Mouse (Mus musculus) MEL (cell line): Measurements from ENCODE around the gene Vps26c. TPM values are rescaled to one million over a fixed set of nuclear protein-coding genes. Genes with fewer than 3 reads are reported as not detected.

Experiments used
- DNase-seq: peaks from one replicate; pipeline ENCODE4 v3.0.0; 2011; ENCODE audit warnings: low read depth, low spot score
- H3K27ac ChIP-seq: 2 replicates; pipeline ENCODE4 v1.5.1; 2012; ENCODE audit warnings: low read depth, mild to moderate bottlenecking, control low read depth, low read length, moderate library complexity; ENCODE audit not compliant: control insufficient read depth
- H3K27me3 ChIP-seq, 2 experiments: fragments of 150-350 bp in 1 of 2; sonication (generic) in 1 of 2; 2 replicates each; pipeline ENCODE4 v1.6.1; 2012; ENCODE audit warnings: low read length in 2 of 2, mild to moderate bottlenecking in 2 of 2, improper control_type of control experiment in 1 of 2, moderate library complexity in 1 of 2; ENCODE audit not compliant: insufficient read depth in 2 of 2, control insufficient read depth in 1 of 2
- H3K36me3 ChIP-seq, 2 experiments: 2 replicates each; pipeline ENCODE4 v1.6.1; 2012 to 2014; ENCODE audit warnings: low read length in 2 of 2, improper control_type of control experiment in 1 of 2, inconsistent platforms in 1 of 2, mild to moderate bottlenecking in 1 of 2; ENCODE audit not compliant: insufficient read depth in 2 of 2, control insufficient read depth in 1 of 2
- H3K4me1 ChIP-seq, 2 experiments: fragments of 150-350 bp in 1 of 2; sonication (generic) in 1 of 2; 2 replicates each; pipeline ENCODE4 v1.6.1; 2012; ENCODE audit warnings: low read length in 2 of 2, improper control_type of control experiment in 1 of 2, mild to moderate bottlenecking in 1 of 2; ENCODE audit not compliant: insufficient read depth in 2 of 2, control insufficient read depth in 1 of 2
- H3K4me3 ChIP-seq, 2 experiments: fragments of 150-350 bp in 1 of 2; sonication (generic) in 1 of 2; 2 replicates each; pipeline ENCODE4 v1.5.1; 2012; ENCODE audit warnings: low read depth in 2 of 2, low read length in 2 of 2, mild to moderate bottlenecking in 2 of 2, moderate library complexity in 2 of 2, control low read depth in 1 of 2, improper control_type of control experiment in 1 of 2; ENCODE audit not compliant: control insufficient read depth in 1 of 2, insufficient read depth in 1 of 2
- H3K79me2 ChIP-seq: 2 replicates; pipeline ENCODE4 v1.6.1; 2012; ENCODE audit warnings: mild to moderate bottlenecking, low read length, moderate library complexity; ENCODE audit not compliant: control insufficient read depth, poor library complexity, insufficient read depth
- H3K9ac ChIP-seq: 2 replicates; pipeline ENCODE4 v1.6.1; 2012; ENCODE audit warnings: low read depth, mild to moderate bottlenecking, control low read depth, low read length, moderate library complexity; ENCODE audit not compliant: control insufficient read depth, poor library complexity, severe bottlenecking
- H3K9me3 ChIP-seq: fragments of 150-350 bp; sonication (generic); replicated peaks from 2 replicates; pipeline ENCODE4 v1.6.1; 2012; ENCODE audit warnings: mild to moderate bottlenecking, low read length, improper control_type of control experiment, moderate library complexity; ENCODE audit not compliant: insufficient read depth
- CHD1 ChIP-seq: IDR thresholded peaks from 2 replicates; pipeline ENCODE4 v1.6.1; 2012; ENCODE audit warnings: low read depth, mild to moderate bottlenecking, inconsistent platforms, low read length, improper control_type of control experiment
- CHD2 ChIP-seq: IDR thresholded peaks from 2 replicates; pipeline ENCODE4 v1.6.1; 2011; ENCODE audit warnings: low read length, improper control_type of control experiment
- E2F4 ChIP-seq: IDR thresholded peaks from 2 replicates; pipeline ENCODE4 v1.6.1; 2011; ENCODE audit warnings: low read depth, low read length, improper control_type of control experiment, borderline replicate concordance
- ELF1 ChIP-seq: IDR thresholded peaks from 2 replicates; pipeline ENCODE4 v1.6.1; 2014; ENCODE audit warnings: low read depth, mild to moderate bottlenecking, inconsistent platforms, low read length, improper control_type of control experiment, moderate library complexity
- EP300 ChIP-seq, 2 experiments: IDR thresholded peaks; 2 replicates each; pipeline ENCODE4 v1.6.1; 2011; ENCODE audit warnings: improper control_type of control experiment in 2 of 2, low read length in 2 of 2, low read depth in 1 of 2, mild to moderate bottlenecking in 1 of 2
- ETS1 ChIP-seq: IDR thresholded peaks from 2 replicates; pipeline ENCODE4 v1.6.1; 2012; ENCODE audit warnings: low read depth, mild to moderate bottlenecking, inconsistent platforms, low read length, improper control_type of control experiment, moderate library complexity
- GABPA ChIP-seq: IDR thresholded peaks from 2 replicates; pipeline ENCODE4 v1.6.1; 2012; ENCODE audit warnings: low read depth, mild to moderate bottlenecking, inconsistent platforms, low read length, improper control_type of control experiment, moderate library complexity
- KAT2A ChIP-seq: conservative IDR thresholded peaks from 2 replicates; pipeline ENCODE4 v1.6.1; 2012; ENCODE audit warnings: low read depth, low read length, improper control_type of control experiment, inconsistent platforms
- MAFK ChIP-seq: IDR thresholded peaks from 2 replicates; pipeline ENCODE4 v1.6.1; 2011; ENCODE audit warnings: low read depth, mild to moderate bottlenecking, low read length, improper control_type of control experiment, borderline replicate concordance
- MAX ChIP-seq: IDR thresholded peaks from 2 replicates; pipeline ENCODE4 v1.6.1; 2011; ENCODE audit warnings: low read length, improper control_type of control experiment
- MAZ ChIP-seq: IDR thresholded peaks from 2 replicates; pipeline ENCODE4 v1.6.1; 2012; ENCODE audit warnings: low read depth, mild to moderate bottlenecking, inconsistent platforms, low read length, improper control_type of control experiment
- MXI1 ChIP-seq: IDR thresholded peaks from 2 replicates; pipeline ENCODE4 v1.6.1; 2011; ENCODE audit warnings: mild to moderate bottlenecking, low read depth, low read length, improper control_type of control experiment
- MYB ChIP-seq: IDR thresholded peaks from 2 replicates; pipeline ENCODE4 v1.6.1; 2011; ENCODE audit warnings: mild to moderate bottlenecking, low read depth, low read length, improper control_type of control experiment
- NRF1 ChIP-seq: IDR thresholded peaks from 2 replicates; pipeline ENCODE4 v1.6.1; 2014; ENCODE audit warnings: low read depth, mild to moderate bottlenecking, inconsistent platforms, low read length, improper control_type of control experiment, moderate library complexity; ENCODE audit not compliant: poor library complexity, insufficient read depth, severe bottlenecking
- RAD21 ChIP-seq: IDR thresholded peaks from 2 replicates; pipeline ENCODE4 v1.6.1; 2011; ENCODE audit warnings: mild to moderate bottlenecking, low read depth, low read length, improper control_type of control experiment
- RCOR1 ChIP-seq: IDR thresholded peaks from 2 replicates; pipeline ENCODE4 v1.6.1; 2012; ENCODE audit warnings: low read depth, mild to moderate bottlenecking, inconsistent platforms, low read length, improper control_type of control experiment
- SMC3 ChIP-seq: IDR thresholded peaks from 2 replicates; pipeline ENCODE4 v1.6.1; 2011; ENCODE audit warnings: low read depth, low read length, improper control_type of control experiment
- TCF12 ChIP-seq: IDR thresholded peaks from 2 replicates; pipeline ENCODE4 v1.6.1; 2014; ENCODE audit warnings: low read depth, mild to moderate bottlenecking, inconsistent platforms, low read length, improper control_type of control experiment, moderate library complexity
- USF1 ChIP-seq: IDR thresholded peaks from 2 replicates; pipeline ENCODE4 v1.6.1; 2014; ENCODE audit warnings: low read depth, mild to moderate bottlenecking, inconsistent platforms, low read length, improper control_type of control experiment, moderate library complexity
- ZKSCAN1 ChIP-seq: IDR thresholded peaks from 2 replicates; pipeline ENCODE4 v1.6.1; 2012; ENCODE audit warnings: low read depth, mild to moderate bottlenecking, inconsistent platforms, low read length, improper control_type of control experiment, moderate library complexity
- ZNF384 ChIP-seq: IDR thresholded peaks from 2 replicates; pipeline ENCODE4 v1.6.1; 2012; ENCODE audit warnings: low read depth, mild to moderate bottlenecking, inconsistent platforms, low read length, improper control_type of control experiment
- polyA plus RNA-seq, 2 experiments: library from polyadenylated mRNA; stranded (reverse) in 1 of 2; unstranded in 1 of 2; fragments of >175 nt in 1 of 2; fragments of >200 nt in 1 of 2; gene quantifications; 2 replicates each; pipeline versions ENCODE4 v1.2.1 to v1.2.4; 2012; ENCODE audit warnings: low replicate concordance in 2 of 2, low read depth in 1 of 2; ENCODE audit not compliant: insufficient read length in 2 of 2, insufficient read depth in 1 of 2, missing spikeins in 1 of 2
- total RNA-seq: library from RNA; depleted of rRNA; stranded (reverse); fragments of 300-350 nt; gene quantifications from 2 replicates; pipeline ENCODE4 v1.2.3, GENCODE M21; 2012

Vps26c gene
- total and polyA plus RNA-seq, 3 experiments, result 20.9 to 23.7 TPM; not detected in 1

DNA sequence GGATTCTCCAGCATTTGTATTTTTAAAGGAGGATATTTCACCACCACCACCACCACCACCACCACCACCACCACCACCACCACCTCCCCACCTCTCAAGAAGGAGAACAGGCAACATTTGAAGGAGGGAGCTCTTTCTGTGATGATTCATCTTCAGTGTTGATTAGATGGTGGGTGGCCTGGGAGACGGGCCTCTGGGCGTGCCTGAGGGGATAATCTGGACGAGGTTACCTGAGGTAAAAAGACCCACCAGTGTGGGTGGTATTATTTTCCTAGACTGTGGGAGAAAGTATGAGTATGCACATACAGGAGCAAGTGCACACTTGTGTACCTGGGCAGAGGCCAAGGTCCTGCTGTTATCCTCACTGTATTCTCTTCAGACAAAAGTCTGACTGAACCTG is 62.6 kb downstream of the Vps26c start:
- no peak for TF ChIP-seq NRF1
- TF ChIP-seq MXI1, result no peak
- TF ChIP-seq ZNF384, result no peak
- TF ChIP-seq TCF12, result no peak
- TF ChIP-seq ETS1, result no peak
- H3K9ac ChIP-seq, result no peak overlapping the region
- no peak overlapping the region for H3K4me3 ChIP-seq
- no peaks in the 10 kb centered on the region for H3K4me1 ChIP-seq
- no peak overlapping the region for H3K27ac ChIP-seq
- no peaks in the 10 kb centered on the region for H3K9me3 ChIP-seq
- DNase-seq, result no peak
- peaks cover 0 to 20% of the 10 kb centered on the region in 2 experiments; a peak in 2 of 4 replicates for H3K36me3 ChIP-seq
- no peaks in the 10 kb centered on the region for H3K79me2 ChIP-seq
- no peaks in the 10 kb centered on the region for H3K27me3 ChIP-seq

GRCm38 (mm10) chr16:94454146-94454545 is 72.5 kb downstream of the Vps26c start:
- no peak overlapping the region for H3K4me3 ChIP-seq
- TF ChIP-seq RAD21 (no peak), MAX (no peak), MXI1 (no peak), E2F4 (no peak), ZNF384 (no peak), USF1 (no peak), MAZ (no peak), EP300 (IDR thresholded peaks at IDR 0.05; ENCODE audit: low read depth in 1 of 2, low read length in 2 of 2) (no peak), CHD1 (no peak), TCF12 (no peak), ZKSCAN1 (no peak), SMC3 (no peak), RCOR1 (no peak), KAT2A (no peak), ELF1 (no peak), MAFK (no peak), MYB (no peak), CHD2 (no peak), GABPA (no peak)
- no peaks in the 10 kb centered on the region for H3K27me3 ChIP-seq
- no peaks in the 10 kb centered on the region for H3K4me1 ChIP-seq
- H3K9ac ChIP-seq, result no peak overlapping the region
- DNase-seq, result no peak
- no peaks in the 10 kb centered on the region for H3K9me3 ChIP-seq
- no peaks in the 10 kb centered on the region for H3K79me2 ChIP-seq
- H3K36me3 ChIP-seq, result peaks cover 0 to 29% of the 10 kb centered on the region in 2 experiments; a peak in 2 of 4 replicates
- no peak overlapping the region for H3K27ac ChIP-seq
